Mouse (Mus musculus) kidney, postnatal 0 days (tissue): ENCODE data around the gene Gapvd1. TPM values are rescaled to one million over a fixed set of nuclear protein-coding genes. Genes with fewer than 3 reads are reported as not detected.
"Not testable (repeated sequence)": the region's sequence is repeated elsewhere in the genome, so short reads cannot be mapped to it uniquely, and the experiment has no call there.

ENCODE experiments used
- ATAC-seq: fragments of 200-750 bp; cut with Nextera tagmentation; replicated peaks from 2 replicates; pipeline ENCODE4 v1.8.0; 2017; ENCODE audit warnings: low read depth, moderate number of reproducible peaks, moderate TSS enrichment, moderate library complexity; ENCODE audit not compliant: low FRiP score
- DNase-seq: peaks from one replicate; pipeline ENCODE4 v3.0.0-alpha.2; 2016; ENCODE audit warnings: low spot score
- H3K27ac ChIP-seq: fragments of 300-500 bp; sonication (generic); 2 replicates; pipeline ENCODE4 v1.5.1; 2014; ENCODE audit warnings: mild to moderate bottlenecking
- H3K27me3 ChIP-seq: fragments of 300-500 bp; sonication (generic); 2 replicates; pipeline ENCODE4 v1.6.1; 2014; ENCODE audit warnings: low read length, mixed read lengths; ENCODE audit not compliant: insufficient read depth
- H3K36me3 ChIP-seq: fragments of 300-500 bp; sonication (generic); 2 replicates; pipeline ENCODE4 v1.6.1; 2014; ENCODE audit warnings: low read length, mixed read lengths; ENCODE audit not compliant: insufficient read depth
- H3K4me1 ChIP-seq: fragments of 300-500 bp; sonication (generic); replicated peaks from 2 replicates; pipeline ENCODE4 v1.6.1; 2014; ENCODE audit warnings: antibody characterized with exemption, low read length, mixed read lengths; ENCODE audit not compliant: insufficient read depth
- H3K4me2 ChIP-seq: fragments of 300-500 bp; sonication (generic); 2 replicates; pipeline ENCODE4 v1.6.1; 2014; ENCODE audit warnings: mild to moderate bottlenecking, low read length, moderate library complexity, mixed read lengths
- H3K4me3 ChIP-seq: fragments of 300-500 bp; sonication (generic); replicated peaks from 2 replicates; pipeline ENCODE4 v1.5.1; 2014; ENCODE audit warnings: low read depth, low read length
- H3K9ac ChIP-seq: fragments of 300-500 bp; sonication (generic); 2 replicates; pipeline ENCODE4 v1.6.1; 2014; ENCODE audit warnings: low read depth, low read length
- H3K9me3 ChIP-seq: fragments of 300-500 bp; sonication (generic); replicated peaks from 2 replicates; pipeline ENCODE4 v1.6.1; 2016; ENCODE audit warnings: low read length, inconsistent platforms, mixed read lengths
- CTCF ChIP-seq: IDR thresholded peaks from 2 replicates; pipeline ENCODE4 v1.5.1; 2016; ENCODE audit warnings: antibody characterized with exemption, low read depth, mild to moderate bottlenecking, moderate library complexity
- WGBS: fragments of 180-500 bp; shearing (Covaris S2); extraction: QIAGEN DNeasy Blood & Tissue Kit; methylation state at CpG from one replicate; pipeline ENCODE4 v1.1.7; 2014; 5-methylcytosine and 5-hydroxymethylcytosine counted together
- polyA plus RNA-seq: library from polyadenylated mRNA; unstranded; fragments of >200 nt; fragmentation: Nextera tagmentation; extraction: Ambion mirVana; gene quantifications from 2 replicates; pipeline ENCODE4 v1.2.1, GENCODE M21; 2015

Gapvd1 gene
- polyA plus RNA-seq: 56.6 and 58.7 TPM in 2 replicates

DNA sequence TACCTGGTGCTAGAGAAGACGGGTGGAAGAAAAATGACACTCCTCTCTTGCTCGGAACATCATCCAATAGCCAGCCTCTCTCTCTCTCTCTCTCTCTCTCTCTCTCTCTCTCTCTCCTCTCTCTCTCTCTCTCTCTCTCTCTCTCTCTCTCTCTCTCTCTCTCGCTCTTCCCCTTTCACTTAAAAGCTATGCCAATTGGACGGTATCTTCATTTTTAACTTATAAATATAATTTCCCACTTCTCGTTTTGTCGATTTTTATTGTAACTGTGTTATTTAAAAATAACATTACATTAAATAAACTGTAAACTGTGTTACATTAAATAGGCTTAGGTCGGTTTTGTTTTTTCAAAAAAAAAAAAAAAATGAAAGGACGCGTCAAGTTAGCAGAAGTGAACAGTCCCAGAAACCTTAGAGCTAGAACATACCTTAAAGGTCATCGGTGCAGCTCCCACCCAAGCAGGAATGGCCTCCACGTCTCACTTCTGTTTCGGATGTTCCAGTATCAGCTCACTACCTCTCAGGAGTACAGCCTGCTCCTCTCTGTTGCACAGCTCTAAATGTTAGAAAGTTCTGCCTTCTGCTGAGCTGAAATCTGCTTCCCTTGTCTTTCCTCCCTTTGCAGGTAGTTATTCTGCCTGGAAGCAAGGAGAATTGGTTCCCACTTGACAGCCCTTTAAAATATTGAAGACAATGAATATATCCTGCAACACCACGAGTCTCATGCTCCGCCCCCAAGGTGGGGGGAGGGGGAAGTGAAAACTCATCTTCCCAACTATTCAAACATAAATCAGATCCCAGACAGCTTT lies at the start of gene Gapvd1:
Gapvd1 (minus strand) TSS at position 682 of the 808 bp plus-strand sequence.
- Histone ChIP-seq H3K36me3 (no peaks in the 10 kb centered on the region), H3K4me3 (peak within 1 kb of the TSS; percentile 97), H3K27me3 (no peaks in the 10 kb centered on the region), H3K4me2 (peak within 1 kb of the TSS; percentile 80), H3K9ac (peak within 1 kb of the TSS; percentile 94), H3K9me3 (no peaks in the 10 kb centered on the region), H3K4me1 (no peaks in the 10 kb centered on the region), H3K27ac (peak within 1 kb of the TSS; percentile 96)
- 1% methylated on average over 13 of the region's 14 CpGs for WGBS
- ATAC-seq (no peak), DNase-seq (peak; percentile 19)
- no peak for TF ChIP-seq CTCF

DNA sequence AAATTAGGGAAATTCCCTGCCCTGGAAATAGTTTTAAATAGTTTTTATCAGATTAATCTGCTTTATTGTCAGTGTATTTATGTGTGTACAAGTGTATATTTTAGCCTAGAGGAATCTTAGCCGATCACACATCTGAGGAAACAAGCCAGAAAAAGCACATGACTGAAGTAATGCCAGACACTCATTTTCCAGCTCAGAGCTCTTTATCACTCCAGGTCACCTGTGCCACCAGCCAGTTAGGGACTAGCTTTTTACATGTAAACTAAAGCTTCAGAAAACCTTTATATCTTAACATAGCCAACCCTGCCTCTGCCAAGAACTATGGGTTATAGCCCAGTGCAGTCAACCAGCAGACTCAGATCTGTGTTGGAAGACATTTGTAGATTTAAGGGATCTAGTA lies 49.8 kb upstream of the Gapvd1 start:
- Histone ChIP-seq H3K4me3 (no peak overlapping the region), H3K36me3 (peaks cover 10% of the 10 kb centered on the region; the same call in 1 of the 2 replicates), H3K27me3 (no peaks in the 10 kb centered on the region), H3K9me3 (no peaks in the 10 kb centered on the region), H3K4me1 (peaks cover 7% of the 10 kb centered on the region; the same call in 1 of the 2 replicates), H3K4me2 (no peak overlapping the region), H3K27ac (no peak overlapping the region), H3K9ac (no peak overlapping the region)
- DNase-seq (no peak), ATAC-seq (no peak)
- TF ChIP-seq CTCF: no peak
- WGBS: 44% methylated on average over 1 of the region's 1 CpGs

DNA sequence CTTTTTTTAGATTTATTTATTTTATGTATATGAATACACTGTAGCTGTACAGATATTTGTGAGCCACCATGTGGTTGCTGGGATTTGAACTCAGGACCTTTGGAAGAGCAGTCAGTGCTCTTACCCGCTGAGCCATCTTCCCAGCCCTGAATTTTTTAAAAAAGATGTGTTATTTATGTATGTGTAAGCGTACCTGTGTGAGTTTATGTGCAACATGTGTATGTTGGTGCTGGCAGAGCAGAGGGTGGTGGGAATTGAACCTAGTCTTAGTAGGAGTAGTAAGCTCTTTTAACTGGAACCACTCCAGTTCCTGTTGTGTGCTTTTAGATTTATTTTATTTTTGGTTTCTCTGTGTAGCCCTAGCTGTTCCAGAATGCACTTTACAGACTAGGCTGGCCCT lies 49.1 kb upstream of the Gapvd1 start:
- DNase-seq (no peak), ATAC-seq (no peak)
- TF ChIP-seq CTCF: no peak
- H3K4me3 ChIP-seq: no peak overlapping the region
- H3K9me3 ChIP-seq: no peaks in the 10 kb centered on the region
- H3K4me1 ChIP-seq: peaks cover 7% of the 10 kb centered on the region; the same call in 1 of the 2 replicates
- H3K9ac ChIP-seq: no peak overlapping the region
- H3K27me3 ChIP-seq: no peaks in the 10 kb centered on the region
- 96% methylated on average over 2 of the region's 2 CpGs for WGBS
- H3K4me2 ChIP-seq: no peak overlapping the region
- peaks cover 10% of the 10 kb centered on the region; the same call in 1 of the 2 replicates for H3K36me3 ChIP-seq
- no peak overlapping the region for H3K27ac ChIP-seq

DNA sequence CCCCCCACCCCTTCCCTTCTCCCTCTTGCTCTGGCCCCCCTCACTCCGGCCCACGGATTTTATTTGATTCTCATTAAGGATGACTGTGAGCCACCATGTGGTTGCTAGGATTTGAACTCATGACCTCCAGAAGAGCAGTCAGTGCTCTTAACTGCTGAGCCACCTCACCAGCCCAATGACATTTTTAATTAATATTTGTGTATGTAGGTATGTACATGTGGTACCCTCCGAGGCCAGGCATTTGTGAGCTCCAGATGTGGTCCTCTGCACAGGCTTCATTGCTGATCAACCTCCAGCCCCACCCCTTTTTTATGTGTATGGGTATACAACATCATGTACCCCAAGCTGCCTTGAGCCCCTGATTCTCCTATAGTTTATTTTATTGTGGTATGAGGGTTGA lies 48.7 kb upstream of the Gapvd1 start:
- H3K27me3 ChIP-seq: no peaks in the 10 kb centered on the region
- DNase-seq (no peak), ATAC-seq (no peak)
- H3K4me1 ChIP-seq: peaks cover 7% of the 10 kb centered on the region; the same call in 1 of the 2 replicates
- 66% methylated on average over 3 of the region's 3 CpGs for WGBS
- peaks cover 10% of the 10 kb centered on the region; the same call in 1 of the 2 replicates for H3K36me3 ChIP-seq
- H3K27ac ChIP-seq: no peak overlapping the region
- no peak overlapping the region for H3K9ac ChIP-seq
- no peak overlapping the region for H3K4me3 ChIP-seq
- H3K9me3 ChIP-seq: no peaks in the 10 kb centered on the region
- H3K4me2 ChIP-seq: peak overlapping the region; percentile 40; the same call in 1 of the 2 replicates
- no peak for TF ChIP-seq CTCF

DNA sequence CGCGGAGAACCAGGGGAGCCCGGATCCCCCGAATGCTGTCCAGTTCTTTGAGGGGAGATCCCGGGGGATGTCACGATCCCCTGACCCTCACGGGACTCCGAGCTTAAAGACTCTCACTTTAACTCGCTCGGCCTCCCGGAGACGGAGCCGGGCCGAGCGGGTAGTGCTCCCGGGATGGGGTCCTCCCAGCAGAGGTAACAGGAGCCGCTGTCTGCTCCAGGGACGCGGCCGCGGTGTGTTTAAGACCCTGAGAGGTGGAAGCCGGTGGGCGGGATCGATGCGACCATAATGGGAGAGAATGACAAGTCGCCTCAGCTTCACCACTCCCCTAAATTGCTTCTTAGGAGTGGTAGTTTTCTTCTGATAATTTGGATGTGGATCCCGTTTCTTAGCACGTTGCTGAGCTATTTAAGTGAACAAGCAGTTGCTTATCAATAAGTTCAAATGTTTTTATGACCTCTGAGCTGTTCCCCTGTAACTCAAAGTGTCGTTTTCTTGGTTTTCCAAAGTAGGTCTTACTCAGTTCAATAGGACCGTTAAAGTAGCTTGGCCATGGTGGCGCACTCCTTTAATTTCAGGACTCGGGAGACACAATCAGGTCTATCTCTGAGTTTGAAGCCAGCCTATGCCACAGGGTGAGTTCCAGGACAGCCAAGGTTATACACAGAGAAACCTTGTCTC lies 47.7 kb upstream of the Gapvd1 start:
- 0% methylated on average over 21 of the region's 32 CpGs for WGBS
- Histone ChIP-seq H3K27ac (peak overlapping the region; percentile 94), H3K9ac (peak overlapping the region; percentile 83), H3K4me3 (peak overlapping the region; percentile 66), H3K4me2 (peak overlapping the region; percentile 63)
- H3K4me1 ChIP-seq, H3K36me3 ChIP-seq, H3K9me3 ChIP-seq, H3K27me3 ChIP-seq: not testable (repeated sequence)
- ATAC-seq (peak; percentile 55), DNase-seq (peak; percentile 38)
